Mouse (Mus musculus): ENCODE results near the gene Dppa2. TPM values are rescaled to one million over a fixed set of nuclear protein-coding genes. Genes with fewer than 3 reads are reported as not detected.

Gene Dppa2
- total RNA-seq, 2 experiments from 2014 or later = not detected

- ATAC-seq (ENCODE audit: poor library complexity, severe bottlenecking) = no peak
Measured at GRCm38 (mm10) chr16:48331822-48332221, 28.1 kb downstream of the Dppa2 start.

GRCm38 (mm10) chr16:48335326-48335725 is 31.6 kb downstream of the Dppa2 start:
- no peak for ATAC-seq (ENCODE audit: poor library complexity, severe bottlenecking)

DNA sequence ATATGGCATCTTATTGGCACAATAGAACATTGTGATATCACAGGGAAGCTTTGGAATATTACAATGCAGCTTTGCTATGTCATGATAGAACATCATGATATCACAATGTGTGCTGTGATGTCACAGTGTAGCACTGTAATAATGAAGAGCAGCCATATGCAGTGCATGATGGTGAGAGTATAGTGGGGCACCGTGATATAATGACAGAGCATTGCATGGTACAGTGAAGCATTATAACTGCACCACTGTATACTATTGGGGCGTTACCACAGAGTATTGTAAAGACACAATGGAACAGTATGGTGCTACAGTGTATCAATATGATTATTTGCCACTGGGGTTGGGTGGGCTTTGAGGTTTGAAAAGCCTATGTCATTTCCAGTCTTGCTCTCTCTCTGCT is 40.5 kb downstream of the Dppa2 start:
- ATAC-seq (ENCODE audit: poor library complexity, severe bottlenecking) = no peak

- ATAC-seq (ENCODE audit: poor library complexity, severe bottlenecking) = no peak
Measured at GRCm38 (mm10) chr16:48347246-48347645, 43.5 kb downstream of the Dppa2 start.

DNA sequence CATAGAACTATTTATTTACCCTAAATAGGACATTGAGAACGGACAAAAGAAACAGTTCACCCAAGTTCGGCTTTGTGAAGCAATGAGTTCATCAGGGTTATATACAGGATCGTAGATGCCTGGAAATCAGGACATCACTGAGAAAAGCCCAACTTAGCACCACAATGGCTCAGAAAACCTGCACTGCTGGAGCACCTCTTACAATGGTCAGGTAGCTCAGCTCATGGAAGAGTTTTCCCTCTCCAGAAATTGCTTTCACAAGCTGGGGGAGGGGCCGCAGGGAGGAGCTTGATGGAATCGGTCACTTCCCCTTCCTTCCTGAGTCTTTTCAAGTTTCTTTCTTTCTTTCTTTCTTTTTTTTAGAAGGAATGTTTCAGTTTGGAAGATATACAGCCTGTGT is 52.0 kb downstream of the Dppa2 start:
- ATAC-seq (ENCODE audit: poor library complexity, severe bottlenecking) = no peak

DNA sequence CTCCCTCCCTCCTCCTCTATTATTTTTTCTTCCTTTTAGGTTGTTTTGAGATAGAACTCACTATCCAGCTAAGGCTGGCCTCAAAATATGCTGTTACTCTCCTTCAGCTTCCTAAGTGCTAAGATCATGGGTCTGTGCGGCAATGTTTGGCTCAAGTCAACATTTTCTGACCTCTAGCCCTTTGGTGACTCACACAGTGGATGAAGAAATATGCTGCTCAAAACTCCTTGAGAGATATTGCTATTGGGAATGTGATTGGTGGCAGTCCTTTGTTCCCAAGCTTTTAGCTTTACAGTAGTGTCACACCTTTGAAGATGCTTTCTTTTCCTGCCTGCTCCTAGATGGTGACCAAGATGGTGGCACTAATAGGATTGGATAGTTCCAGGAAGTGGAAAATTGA is 52.7 kb downstream of the Dppa2 start:
- no peak for ATAC-seq (ENCODE audit: poor library complexity, severe bottlenecking)

DNA sequence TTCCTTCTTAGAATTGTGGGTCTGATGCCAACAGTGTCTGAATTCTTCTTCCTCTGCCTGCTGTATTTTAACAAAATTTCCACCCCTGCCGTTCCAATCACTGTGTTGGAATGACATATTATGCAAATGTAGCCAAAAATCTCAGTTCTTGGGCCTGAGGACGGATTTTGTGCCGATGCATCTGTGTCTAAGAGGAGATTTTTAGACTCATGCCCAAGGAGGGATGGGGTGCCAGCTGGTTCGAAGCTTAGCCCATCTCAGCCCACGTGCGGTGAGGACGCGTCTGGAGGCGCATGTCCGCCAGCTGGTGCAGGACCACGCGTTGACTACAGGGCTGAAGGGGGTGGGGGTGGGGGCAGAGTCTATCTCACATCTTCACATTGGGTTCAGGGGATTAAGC is 57.2 kb downstream of the Dppa2 start:
- ATAC-seq (ENCODE audit: poor library complexity, severe bottlenecking) = no peak

GRCm38 (mm10) chr16:48366801-48367200 is 63.1 kb downstream of the Dppa2 start:
- ATAC-seq (ENCODE audit: poor library complexity, severe bottlenecking) = no peak

DNA sequence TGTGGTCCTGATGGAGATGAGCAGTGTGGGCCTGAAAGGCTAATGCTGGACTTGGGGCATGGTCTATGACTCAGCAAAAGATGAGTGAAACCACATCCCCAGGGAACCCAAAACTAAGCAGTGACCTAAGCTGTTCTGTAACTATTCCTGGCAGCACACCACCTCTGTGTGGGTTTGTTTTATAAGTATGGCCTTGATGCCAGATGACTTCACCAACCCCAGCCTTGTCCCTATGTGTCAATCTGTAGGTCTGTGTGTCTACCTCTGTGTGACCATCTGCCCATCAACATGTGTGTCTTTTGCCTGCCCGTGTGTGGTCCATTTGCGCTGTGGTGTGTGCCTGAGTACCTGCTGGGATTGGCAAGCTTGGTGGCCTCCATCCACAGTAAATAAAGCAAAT is 64.4 kb downstream of the Dppa2 start:
- no peak for ATAC-seq (ENCODE audit: poor library complexity, severe bottlenecking)

Other genes with a start within 250 kb of the Dppa2 start
- not detected in 2 replicates for gene Dppa4, start 20.2 kb upstream of the Dppa2 start, total RNA-seq (2015)
- gene Dppa4, start 20.2 kb upstream of the Dppa2 start, total RNA-seq (2017) = not detected in 2 replicates
- gene Gm5485, start 108.5 kb downstream of the Dppa2 start, total RNA-seq (2015) = not detected in 2 replicates
- not detected in 2 replicates for gene Gm5485, start 108.5 kb downstream of the Dppa2 start, total RNA-seq (2017)
- not detected in 2 replicates for gene Morc1, start 127.3 kb downstream of the Dppa2 start, total RNA-seq (2015)
- not detected in 2 replicates for gene Morc1, start 127.3 kb downstream of the Dppa2 start, total RNA-seq (2017)

All from megakaryocyte, adult 5-6 weeks (primary cell).